Mouse (Mus musculus): ENCODE measurements around the gene Nudt16l1.

Gene Nudt16l1

DNA sequence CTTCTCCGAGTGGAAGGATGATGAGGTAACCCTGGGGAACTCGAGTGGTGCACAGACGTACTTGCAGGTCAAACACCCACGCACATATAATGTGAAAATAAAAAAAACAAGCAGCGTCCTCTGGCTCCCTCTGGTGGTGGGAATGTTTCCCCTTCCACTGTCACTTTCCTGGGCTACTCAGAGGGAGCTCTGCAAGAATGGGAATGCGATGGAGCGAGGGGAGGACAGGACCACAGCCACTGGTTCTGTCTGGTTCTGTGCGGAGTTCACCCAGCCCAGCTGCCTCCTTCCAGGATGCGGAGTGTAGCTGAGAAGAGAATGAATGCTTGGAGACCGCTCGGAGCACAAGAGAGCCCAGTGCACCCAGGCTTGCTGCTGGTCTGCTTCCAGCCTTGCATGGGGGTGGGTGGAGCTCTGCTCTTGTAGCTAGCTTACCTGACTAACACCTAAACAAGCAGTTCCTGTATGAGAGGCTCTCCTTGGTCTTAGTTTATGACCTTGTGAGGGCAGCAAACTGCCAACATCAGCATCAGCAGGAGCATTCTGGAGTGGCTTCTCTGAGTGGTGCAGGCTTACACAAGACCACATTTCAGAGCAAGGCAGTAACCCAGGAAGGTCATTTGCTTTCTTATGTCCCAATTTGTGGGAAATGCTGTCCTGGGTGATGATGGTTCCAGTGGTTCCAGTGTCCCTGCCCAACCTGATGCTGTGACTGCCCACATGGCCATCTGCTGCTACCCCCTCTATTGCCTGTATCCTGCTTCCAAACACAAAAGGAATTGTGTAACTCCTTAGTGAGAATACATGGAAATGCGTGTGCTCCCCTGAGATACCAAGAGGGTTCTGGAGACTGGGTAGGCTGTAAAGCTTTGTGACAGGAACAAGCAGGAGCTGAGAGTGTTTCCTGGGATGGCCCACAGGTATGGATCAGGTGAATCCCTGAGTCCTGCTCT is 24.5 kb upstream of the Nudt16l1 start:
- DNase-seq (ENCODE audit: low read depth) = peak; percentile 63

DNA sequence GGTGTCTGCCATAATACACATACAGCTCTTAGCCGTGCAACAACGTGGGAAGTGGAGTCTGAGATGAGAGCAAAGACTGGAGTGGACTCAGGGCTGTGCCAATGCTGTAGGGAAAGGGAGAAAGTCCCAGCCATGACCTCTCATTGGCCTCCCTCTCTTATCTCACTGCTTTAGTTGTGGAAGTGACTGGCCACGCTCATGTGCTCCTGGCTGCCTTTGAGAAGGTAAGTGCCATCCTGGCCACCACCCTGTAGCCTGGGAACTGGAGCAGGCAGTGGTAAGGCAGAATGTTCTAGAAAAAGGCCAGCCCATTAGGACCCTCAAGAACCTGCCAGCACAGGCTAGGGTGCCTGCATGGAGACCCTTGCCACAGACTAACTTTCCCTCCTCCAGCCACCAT is 22.6 kb upstream of the Nudt16l1 start:
- DNase-seq (ENCODE audit: low read depth) = no peak

GRCm38 (mm10) chr16:4916608-4917007 is 22.0 kb upstream of the Nudt16l1 start:
- no peak for DNase-seq (ENCODE audit: low read depth)

GRCm38 (mm10) chr16:4920556-4920955 is 18.0 kb upstream of the Nudt16l1 start:
- DNase-seq (ENCODE audit: low read depth) = no peak

DNA sequence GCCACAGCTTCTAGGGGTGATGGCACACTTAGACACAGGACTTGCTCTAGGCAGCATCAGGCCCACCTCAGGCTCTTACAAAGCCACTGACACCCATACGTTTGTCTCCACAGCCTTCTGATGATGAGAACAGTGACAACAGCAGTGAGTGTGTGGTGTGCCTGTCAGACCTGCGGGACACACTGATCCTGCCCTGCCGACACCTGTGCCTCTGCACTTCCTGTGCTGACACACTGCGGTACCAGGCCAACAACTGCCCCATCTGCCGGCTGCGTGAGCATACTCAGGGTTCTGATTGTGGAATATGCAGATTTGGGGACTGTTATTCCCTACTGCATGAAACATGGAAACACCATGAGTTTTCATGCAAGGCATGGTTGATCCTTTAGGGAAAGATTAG is 16.1 kb upstream of the Nudt16l1 start:
- no peak for DNase-seq (ENCODE audit: low read depth)

GRCm38 (mm10) chr16:4923996-4924395 is 14.6 kb upstream of the Nudt16l1 start:
- no peak for DNase-seq (ENCODE audit: low read depth)

GRCm38 (mm10) chr16:4927967-4928366 is 10.6 kb upstream of the Nudt16l1 start:
- no peak for DNase-seq (ENCODE audit: low read depth)

DNA sequence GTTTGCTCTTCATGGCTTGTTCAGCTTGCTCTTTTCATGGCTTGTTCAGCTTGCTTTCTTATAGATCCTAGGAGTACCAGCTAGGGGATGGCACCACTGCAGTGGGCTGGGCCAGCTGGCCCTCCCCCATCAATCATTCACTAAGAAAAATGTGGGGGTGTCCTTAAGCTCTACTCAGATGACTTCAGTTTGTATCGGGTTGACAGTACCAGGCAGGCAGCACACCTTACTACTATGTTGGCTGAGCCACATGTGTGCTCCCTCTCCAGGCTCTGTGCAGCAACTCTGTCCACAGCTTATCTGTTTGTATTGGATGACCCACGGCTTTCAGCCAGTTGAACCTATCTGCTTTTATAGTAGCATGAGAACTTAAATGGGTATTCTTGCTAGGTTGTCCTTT is 10.1 kb upstream of the Nudt16l1 start:
- no peak for DNase-seq (ENCODE audit: low read depth)

DNA sequence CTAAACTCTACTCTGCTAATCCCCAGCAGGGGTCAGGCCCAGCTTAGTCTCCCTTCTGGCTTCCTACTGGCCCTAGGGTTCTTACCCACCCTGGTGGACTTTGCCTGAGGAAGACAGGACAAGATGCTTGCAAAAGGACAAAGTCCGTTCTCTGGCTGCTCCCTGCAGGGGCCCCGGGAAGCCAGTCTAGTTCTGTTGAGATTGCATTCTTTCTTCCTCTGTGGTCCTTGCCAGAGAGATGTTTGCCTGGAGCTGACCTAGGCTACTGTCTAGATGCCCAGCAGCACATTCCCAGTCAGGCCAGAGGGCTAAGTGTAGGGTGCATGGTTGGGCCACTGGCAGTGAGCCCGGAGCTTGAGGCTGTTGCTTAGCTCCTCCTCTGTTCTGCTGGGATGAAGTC is 6.1 kb upstream of the Nudt16l1 start:
- DNase-seq (ENCODE audit: low read depth) = peak; percentile 7

- DNase-seq (ENCODE audit: low read depth) = no peak
Observed at GRCm38 (mm10) chr16:4935430-4935829, 3.1 kb upstream of the Nudt16l1 start.

DNA sequence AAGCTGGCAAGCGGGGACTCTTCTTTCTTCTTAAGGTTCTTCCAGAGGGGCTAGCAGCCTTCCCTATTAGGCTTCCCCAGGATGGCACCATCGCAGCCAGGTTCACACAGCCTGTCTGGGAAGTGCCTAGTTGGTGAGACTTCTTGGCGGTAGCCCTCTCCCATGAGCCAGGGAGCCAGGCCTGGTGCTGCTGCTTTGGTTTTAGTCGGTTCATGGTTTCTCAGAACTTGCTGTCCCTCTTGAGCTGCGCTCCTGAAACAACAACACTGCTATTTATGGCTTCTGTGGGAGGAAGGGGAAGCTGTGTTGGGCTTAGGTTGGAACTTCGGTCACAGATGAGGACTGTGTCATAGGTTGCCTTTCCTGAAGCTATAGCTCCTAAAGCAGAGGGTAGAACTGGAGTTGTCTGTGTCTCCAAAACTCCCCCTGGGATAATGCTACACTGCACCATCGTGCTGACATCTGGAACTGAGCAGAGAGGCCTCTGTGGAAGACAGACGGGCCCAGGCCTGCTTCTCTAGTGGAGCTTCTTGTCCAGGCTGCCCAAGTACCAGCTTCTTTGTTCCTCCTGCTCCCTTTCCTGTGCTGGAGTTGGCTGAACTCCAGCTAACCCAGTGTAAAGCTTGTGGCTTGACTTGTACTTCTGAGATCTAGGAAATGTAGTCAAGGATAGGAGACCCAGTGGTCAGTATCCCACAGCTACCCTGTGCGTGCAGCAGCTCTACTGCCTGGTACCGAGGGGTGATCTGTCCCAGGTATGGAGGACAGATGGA is 2.4 kb upstream of the Nudt16l1 start:
- DNase-seq (ENCODE audit: low read depth) = no peak

DNA sequence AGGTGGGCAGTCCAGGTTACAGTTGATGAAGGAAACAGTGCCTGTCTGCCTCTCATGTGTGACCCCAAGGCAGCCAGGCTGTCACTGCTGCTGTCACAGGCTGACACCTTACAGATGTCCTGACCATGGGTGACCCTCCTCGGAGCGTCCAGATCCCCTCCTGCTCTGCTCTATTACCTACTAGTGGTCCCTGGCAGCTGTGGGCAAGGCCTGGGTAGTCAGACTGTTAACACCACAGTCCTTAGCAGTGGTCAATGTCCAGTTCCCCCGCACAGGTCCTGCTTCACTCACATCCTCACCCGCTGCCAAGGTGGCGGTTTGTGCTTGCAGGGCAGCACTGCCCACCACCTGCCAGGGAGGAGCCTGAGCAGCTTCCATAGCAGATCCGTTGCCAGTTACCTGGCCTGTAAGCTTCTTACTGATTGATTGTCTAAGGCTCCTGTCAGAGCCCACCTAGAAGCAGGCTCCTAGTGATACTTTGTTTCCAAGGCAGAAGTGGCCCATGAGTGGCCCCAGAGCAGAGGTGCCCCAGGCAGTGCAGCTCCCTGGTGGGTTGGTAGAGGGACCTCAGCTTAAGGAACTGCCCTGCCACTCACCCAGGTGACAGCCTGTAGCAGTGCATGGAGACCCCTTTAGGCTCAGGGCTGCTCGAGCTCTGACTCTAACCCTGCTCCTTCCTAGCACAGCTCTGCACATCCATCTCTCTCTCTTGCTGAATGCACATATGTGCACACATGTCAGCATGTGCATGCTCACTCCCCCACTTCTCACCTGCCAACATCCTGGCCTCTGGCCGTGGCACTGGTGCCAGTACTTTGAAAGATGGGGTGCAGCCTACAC is 990 bp upstream of the Nudt16l1 start:
- DNase-seq (ENCODE audit: low read depth) = no peak

DNA sequence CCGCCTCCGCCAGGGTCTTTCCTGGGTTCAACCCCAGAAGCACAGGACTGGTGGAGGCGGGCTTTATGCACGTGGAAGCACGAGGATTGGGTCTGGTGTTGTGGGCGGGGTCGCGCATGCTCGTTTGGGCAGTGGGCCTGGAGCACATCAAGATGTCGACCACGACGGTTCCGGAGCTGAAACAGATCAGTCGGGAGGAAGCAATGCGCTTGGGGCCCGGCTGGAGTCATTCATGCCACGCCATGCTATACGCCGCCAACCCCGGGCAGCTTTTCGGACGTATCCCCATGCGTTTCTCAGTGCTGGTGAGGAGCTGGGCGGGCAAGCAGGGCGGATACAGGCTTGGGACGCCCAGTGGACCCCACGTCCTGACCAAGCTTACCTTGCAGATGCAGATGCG is 428 bp downstream of the Nudt16l1 start:
- DNase-seq (ENCODE audit: low read depth) = peak; percentile 83

DNA sequence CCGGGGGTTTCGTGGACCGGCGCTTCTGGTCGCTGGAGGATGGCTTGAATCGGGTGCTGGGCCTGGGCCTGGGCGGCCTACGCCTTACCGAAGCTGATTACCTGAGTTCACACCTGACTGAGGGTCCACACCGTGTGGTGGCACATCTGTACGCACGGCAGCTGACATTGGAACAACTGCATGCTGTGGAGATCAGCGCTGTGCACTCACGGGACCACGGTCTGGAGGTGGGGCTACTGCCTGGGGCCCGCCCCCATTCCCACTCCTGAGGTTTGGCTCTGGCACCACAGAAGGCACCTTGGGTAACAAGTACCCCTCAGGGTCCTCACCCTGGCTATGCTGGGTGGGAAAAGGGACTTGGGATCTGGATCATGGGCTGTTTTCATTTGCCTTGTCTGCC is 851 bp downstream of the Nudt16l1 start:
- DNase-seq (ENCODE audit: low read depth) = peak; percentile 27

DNA sequence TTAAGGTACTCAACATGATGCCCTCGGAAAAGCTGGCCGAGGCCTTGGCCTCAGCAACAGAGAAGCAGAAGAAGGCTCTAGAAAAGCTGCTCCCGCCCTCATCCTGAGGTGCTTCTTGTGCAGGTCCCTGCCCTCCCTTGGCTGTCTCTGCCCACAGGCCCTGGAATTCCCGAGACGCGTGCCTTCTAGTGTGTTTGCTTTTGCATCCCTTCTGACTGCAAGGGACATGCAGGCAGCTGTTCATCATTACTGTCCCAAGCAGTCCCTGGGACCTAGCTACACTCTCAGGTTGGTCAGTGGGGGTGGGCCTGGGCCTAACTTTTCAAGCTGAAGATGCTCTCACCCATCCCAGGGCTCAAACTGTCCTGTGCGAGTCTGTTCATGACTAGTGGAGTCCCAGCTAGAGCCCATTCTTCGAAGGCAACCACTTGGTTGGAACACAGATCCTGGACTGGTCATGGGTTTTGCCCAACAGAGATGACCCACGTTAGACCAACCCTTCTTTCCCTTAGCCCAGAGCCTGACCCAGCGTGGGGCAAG is 1.8 kb downstream of the Nudt16l1 start:
- no peak for DNase-seq (ENCODE audit: low read depth)

DNA sequence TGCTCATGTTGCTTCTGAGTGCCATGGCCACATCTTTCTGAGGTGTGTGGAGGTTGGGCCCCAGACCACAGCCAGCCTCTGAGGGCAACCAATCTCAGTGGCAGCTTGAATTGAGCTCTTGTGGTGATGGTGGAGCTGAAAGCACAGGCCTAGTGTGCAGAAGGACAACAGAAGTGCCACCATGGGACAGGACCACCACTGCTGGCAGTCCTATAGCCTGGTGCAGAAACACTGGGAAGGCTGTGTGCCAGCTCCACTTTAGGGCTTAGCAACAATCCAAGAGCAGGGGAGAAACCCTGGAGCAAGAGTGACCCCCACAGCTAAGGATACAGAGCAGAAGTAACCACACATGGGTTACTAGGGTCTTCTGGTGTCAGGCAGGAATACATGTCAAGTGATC is 2.5 kb downstream of the Nudt16l1 start:
- DNase-seq (ENCODE audit: low read depth) = no peak

DNA sequence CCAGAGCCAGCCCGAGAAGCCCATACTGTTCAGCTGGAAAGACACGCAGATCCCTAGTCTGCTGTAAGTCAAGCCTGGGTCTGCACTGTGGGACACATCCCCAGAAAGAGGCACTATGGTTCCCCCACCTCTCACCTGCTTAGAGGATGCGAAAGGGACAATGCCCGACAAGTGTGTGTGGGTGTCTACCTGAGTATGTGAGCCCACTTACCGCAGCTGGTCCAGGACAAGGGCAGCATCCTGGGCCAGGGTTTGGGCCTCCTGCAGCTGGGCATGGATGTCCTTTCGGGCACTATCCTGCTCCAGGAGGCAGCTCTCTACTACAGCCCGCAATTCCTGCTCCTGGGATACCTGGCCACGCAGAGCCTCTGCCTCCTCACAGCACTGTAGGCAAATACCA is 4.3 kb downstream of the Nudt16l1 start:
- DNase-seq (ENCODE audit: low read depth) = no peak

DNA sequence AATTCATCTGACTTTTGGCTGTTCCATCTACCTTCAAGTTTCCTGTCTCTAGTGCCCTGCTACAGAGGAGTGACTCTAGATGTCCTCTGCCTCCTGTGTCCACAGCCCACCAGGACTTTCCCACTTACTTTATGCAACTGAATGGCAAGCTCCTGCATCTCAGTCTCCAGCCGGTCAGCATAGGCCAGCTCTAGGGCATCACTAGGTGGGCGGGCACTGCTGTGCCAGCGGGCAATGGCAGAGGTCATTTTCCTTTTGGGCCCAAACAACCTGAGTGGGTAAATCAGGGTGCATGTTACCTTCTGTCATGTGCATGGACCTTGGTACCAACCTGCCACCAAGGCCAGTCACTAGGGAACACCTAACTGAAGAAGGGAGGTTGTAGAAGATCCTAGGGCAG is 4.9 kb downstream of the Nudt16l1 start:
- DNase-seq (ENCODE audit: low read depth) = no peak

DNA sequence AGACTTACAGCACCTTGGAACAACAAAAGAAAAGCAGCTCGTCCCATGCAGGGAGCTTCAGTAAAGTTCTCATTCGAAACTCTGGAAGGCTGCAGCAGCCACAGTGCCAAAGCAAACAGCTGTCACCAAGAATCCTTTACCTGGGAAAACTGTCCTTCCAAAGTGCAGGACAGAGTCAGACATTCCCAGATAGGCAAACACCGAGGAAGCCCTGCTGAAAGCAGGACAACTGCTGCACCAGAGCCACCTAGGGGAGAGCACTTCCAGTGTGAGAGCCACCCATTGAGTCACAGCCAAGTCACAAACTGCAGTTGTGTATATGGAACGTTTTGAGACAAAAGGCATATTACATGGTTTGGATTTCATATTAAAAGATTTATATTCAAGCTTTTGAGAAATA is 6.9 kb downstream of the Nudt16l1 start:
- DNase-seq (ENCODE audit: low read depth) = no peak

DNA sequence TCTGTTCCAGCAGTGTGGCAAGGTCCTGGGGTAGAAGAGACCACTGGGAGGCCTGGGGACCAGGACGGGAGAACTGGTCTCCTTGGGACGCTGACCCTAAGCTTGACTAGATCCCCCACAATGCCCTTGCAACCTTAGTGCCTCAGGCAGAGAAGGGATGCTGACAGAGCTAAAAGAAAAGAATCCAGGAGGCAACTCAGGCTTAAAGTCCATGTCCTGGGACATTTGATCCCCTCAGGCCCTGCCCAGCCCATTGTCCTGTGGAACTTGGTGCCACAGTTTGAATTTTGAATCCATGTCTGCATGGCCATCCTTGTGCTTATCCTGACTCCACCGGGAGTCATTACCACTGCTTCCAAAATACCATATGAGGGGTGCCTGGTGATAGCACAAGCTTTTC is 7.6 kb downstream of the Nudt16l1 start:
- no peak for DNase-seq (ENCODE audit: low read depth)

DNA sequence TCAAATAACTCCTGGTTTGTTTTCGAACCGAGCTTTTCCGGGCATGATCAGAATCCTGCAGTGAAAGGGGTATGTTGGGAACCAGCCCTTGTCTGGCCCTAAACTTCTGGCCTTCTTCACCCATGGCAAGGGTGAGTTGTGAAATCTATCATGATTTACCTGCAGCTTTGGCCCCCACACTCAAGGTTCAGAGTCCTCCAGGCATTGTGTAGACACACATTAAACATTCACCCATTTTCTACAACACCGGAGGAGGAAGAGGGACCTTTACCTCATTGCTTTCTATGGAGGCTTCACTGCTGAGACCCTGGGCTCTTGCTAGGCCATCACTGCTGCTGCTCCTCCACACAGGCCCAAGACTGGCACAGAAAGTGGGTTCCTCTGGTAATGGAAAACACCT is 8.8 kb downstream of the Nudt16l1 start:
- DNase-seq (ENCODE audit: low read depth) = no peak

DNA sequence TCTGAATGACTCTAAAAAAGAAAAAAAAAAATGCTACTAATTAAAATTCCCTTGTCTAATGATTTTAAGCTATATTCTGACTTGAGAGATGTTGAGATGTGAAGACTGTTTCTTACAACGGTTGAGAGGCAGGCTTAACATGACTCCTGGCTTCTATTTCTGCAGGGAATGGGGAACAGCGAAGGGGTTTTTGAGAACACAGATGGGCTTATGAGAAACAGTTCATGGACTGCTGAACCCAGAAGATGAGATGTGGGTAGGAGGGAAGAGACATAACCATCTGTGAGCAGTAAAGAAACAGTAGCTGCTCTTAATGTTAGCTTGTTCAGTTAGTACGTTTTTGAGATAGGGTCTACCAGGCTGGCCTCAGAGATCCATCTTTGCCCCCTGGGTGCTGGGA is 18.0 kb downstream of the Nudt16l1 start:
- DNase-seq (ENCODE audit: low read depth) = no peak
